Mouse (Mus musculus): Measurements from ENCODE around the gene Ppp3r2.

DNA sequence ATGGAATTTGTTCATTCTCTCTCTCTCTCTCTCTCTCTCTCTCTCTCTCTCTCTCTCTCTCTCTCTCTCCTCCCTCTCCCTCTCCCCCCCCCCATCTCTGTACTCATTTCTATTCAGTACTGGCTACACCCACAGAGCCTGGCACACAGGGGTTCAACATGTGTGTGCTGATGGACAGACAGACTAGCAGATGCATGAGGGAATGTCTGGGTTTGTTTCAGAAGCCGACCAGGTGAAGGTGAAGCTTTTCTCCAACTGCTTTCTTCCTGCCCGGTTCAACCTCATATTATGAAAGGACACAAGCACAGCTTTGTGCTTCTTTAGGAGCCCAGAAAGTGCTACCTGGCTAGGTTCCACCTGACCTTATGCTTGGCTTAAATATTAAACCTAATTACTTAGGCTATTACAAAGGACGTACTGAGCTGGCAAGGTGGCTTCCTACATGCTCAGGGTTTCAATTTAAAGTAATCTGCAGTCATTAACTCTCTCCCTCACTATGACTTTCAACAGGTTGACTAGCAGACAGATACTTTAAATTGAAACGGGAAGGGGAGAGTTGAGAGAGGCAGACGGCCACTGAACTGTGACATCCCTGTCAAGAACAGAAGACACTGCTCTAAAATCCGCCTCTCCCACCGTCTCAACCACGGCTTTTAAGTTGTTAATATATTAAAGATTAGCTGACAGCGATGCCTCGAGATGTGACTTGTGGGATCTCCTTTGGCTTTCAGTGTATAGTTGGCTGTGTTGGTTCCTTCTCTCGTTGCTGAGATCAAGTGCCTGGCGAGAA lies 9.8 kb upstream of the Ppp3r2 start:
- TF ChIP-seq CTCF (conservative IDR thresholded peaks at IDR 0.05; ENCODE audit: low read length), result no peak
- no peak for TF ChIP-seq POU5F1 (IDR thresholded peaks at IDR 0.05; ENCODE audit: borderline replicate concordance, low read length)
- no peak for TF ChIP-seq NANOG (IDR thresholded peaks at IDR 0.05; ENCODE audit: borderline replicate concordance, low read length)

Data from E14TG2a.4 (cell line).